Mouse (Mus musculus): Measurements from ENCODE around the gene Slc25a41. TPM values are rescaled to one million over a fixed set of nuclear protein-coding genes. Genes with fewer than 3 reads are reported as not detected.

Gene Slc25a41
- polyA plus RNA-seq (2021; fragmentation: Nextera tagmentation), result not detected in 2 replicates
- long read RNA-seq, experiment 1, result 0 reads
- long read RNA-seq, experiment 2, result 0 reads

DNA sequence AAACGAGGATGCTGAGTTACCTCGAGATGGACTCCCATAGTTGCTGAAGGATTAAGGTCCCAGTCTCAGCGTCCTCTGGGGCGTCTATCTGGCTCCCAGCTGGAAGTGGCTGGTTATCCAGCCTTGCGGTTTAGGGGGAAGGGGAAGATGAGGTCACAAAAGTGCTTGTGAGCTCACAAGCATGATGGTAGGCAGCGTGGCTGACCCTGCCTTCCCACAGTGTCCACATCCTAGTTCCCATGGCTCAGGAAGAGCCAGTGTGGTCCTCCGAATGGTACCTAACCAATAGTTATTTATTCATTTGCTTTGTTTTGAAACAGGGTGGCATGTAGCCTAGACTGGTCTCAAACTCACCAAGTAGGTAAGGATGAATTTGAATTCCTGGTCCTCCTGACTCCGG is at the start of gene Slc25a41:
TSS of gene Slc25a41 (minus strand) at position 101 of the 400 bp plus-strand sequence.

DNA sequence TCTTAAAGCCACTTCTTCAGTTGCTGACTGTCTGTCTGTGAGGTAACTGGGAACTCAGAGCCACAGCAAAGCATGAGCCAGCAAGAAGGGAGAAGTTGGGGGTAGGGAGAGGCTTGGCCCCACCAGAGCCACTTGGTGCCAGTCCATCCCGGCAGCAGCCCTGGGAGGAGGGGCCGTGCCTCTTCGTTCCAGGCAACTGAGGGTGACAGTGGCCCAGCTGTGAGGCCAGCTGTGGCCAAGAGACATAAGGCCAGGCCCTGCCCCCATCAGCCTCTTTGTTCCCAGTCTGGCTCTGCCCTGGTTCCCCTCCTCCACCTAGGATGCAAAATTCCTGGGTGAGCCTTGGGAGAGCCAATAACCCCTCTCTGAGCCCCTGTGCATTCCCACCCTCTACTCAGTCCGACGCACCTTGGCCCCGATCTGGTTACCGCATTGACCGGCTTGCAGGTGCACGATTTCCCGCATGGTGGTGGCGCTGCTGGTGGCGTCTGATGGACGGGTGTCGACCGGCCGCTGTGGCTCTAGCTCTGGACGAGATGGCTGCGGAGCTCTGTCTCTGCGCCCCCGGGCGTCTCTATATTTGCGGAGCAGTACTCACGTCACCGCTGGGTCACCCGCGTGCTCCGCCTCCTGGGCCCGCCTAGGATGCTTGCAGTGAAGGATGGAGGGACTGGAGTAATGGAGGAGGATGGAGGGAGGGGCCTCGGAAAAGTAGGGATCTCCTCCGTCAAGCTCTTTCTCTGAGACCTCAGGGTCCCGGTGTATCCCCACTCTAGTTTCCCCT is 45.8 kb upstream of the Slc25a41 start, which contains the start of gene Tubb4a:
TSS of gene Tubb4a (minus strand) at position 734 of the 784 bp plus-strand sequence.

GRCm38 (mm10) chr17:57078336-57078735 is 36.9 kb upstream of the Slc25a41 start, which contains the start of gene Dennd1c:
Gene Dennd1c, minus strand, starts transcription at chr17:57078514.

GRCm38 (mm10) chr17:57059486-57059977 is 18.1 kb upstream of the Slc25a41 start, which contains the start of gene Slc25a23:
Gene Slc25a23, minus strand, starts transcription at chr17:57059863.

GRCm38 (mm10) chr17:57058891-57059485 is 17.5 kb upstream of the Slc25a41 start, which contains the start of gene Crb3:
Gene Crb3, plus strand, starts transcription at chr17:57059105.

DNA sequence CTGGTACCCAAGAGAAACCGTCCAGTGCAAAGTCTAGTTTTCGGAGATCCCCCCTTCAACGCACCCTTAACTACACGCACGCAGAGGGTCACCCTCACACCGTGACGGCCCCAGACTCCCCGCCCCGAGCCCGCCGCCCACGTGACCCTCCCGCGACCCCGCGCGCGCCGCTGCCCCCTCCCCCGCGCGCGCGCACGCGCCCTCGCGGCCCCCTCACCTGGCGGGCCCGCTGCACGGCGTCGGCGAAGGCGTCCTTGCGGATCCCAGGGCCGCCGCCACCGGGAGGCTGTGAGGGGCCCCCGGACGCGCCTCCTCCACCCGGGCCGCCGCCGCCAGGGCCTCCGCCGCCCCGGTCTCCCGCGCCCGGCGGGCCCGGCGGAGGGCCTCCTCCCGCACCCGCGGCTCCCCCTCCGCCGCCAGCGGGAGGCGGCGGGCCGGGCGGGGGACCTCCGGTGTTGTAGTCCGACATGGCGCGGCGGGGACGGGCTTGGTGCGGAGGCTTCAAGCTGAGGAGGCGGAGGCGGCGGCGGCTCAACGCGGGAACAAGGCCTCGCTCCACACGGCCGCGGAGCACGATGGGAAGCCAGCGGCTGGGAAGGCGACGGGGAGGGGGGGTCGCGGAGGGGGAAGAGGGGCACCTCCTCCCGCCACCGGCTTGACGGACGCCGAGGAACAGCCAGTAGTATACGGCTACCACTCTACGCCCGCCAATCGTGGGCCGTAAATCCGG is 10.4 kb downstream of the Slc25a41 start, which contains the start of gene Khsrp:
TSS of gene Khsrp (minus strand) at position 592 of the 730 bp plus-strand sequence.

GRCm38 (mm10) chr17:57011236-57012141 is 30.0 kb downstream of the Slc25a41 start, which contains the start of the genes Gtf2f1 and Gm17949:
Gene Gtf2f1, minus strand, starts transcription at chr17:57011288.
Gene Gm17949, plus strand, starts transcription at chr17:57011469.

DNA sequence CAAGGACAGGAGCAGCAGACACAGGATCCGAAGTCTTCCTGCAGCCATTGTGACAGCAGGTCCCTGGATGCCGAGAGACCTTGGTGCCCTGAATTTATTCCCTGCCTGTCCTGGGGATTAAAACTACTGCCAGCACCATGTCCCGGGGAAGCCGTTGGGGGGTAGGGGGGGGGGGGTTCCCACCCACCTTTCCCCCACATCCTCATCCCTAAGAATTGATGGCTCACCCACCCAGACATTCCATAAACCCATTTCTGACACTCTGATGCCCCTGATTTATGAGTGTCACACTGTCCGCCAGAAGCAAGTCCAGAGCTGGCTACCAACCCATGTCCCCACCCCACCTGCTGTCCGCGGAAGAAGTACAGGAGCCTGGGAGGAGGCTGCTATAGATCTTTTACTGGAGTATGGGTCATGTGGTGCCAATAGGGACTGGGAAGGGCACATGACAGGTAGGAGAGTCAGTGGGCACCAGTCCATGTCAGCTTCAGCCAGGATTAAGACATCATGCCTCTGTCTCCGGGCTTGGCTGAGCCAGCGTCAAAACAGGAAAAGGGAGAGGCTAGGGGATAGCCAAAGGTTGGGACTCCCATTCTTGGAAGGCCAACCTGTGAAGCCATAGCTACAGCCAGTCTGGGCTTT is 41.4 kb downstream of the Slc25a41 start, which contains the start of gene Pspn:
TSS of gene Pspn (minus strand) at position 51 of the 642 bp plus-strand sequence.

GRCm38 (mm10) chr17:56997029-56997667 is 44.3 kb downstream of the Slc25a41 start, which contains the start of gene Alkbh7:
Gene Alkbh7, plus strand, starts transcription at chr17:56997339.

GRCm38 (mm10) chr17:56990115-56990746 is 51.2 kb downstream of the Slc25a41 start, which contains the start of gene Clpp:
Gene Clpp, plus strand, starts transcription at chr17:56990305.

Other genes with a start within 250 kb of the Slc25a41 start
- gene Rfx2, start 210.6 kb downstream of the Slc25a41 start, polyA plus RNA-seq (2021; fragmentation: Nextera tagmentation), result 1.0 and 1.1 TPM in 2 replicates
- gene Acsbg2, start 167.2 kb downstream of the Slc25a41 start, polyA plus RNA-seq (2021; fragmentation: Nextera tagmentation), result not detected in 2 replicates
- 0.07 and 0.13 TPM in 2 replicates for gene 1700061G19Rik, start 166.2 kb downstream of the Slc25a41 start, polyA plus RNA-seq (2021; fragmentation: Nextera tagmentation)
- 4.6 and 11.4 TPM in 2 replicates for gene Mllt1, start 106.2 kb downstream of the Slc25a41 start, polyA plus RNA-seq (2021; fragmentation: Nextera tagmentation)
- gene Acer1, start 59.5 kb downstream of the Slc25a41 start, polyA plus RNA-seq (2021; fragmentation: Nextera tagmentation), result not detected in 2 replicates
- gene Clpp, start 51.3 kb downstream of the Slc25a41 start, polyA plus RNA-seq (2021; fragmentation: Nextera tagmentation), result 172 and 205 TPM in 2 replicates
- 62.5 and 64.6 TPM in 2 replicates for gene Alkbh7, start 44.3 kb downstream of the Slc25a41 start, polyA plus RNA-seq (2021; fragmentation: Nextera tagmentation)
- gene Pspn, start 41.6 kb downstream of the Slc25a41 start, polyA plus RNA-seq (2021; fragmentation: Nextera tagmentation), result not detected in 2 replicates
- 63.0 and 79.7 TPM in 2 replicates for gene Gtf2f1, start 30.4 kb downstream of the Slc25a41 start, polyA plus RNA-seq (2021; fragmentation: Nextera tagmentation)
- not detected in 2 replicates for gene Gm17949, start 30.2 kb downstream of the Slc25a41 start, polyA plus RNA-seq (2021; fragmentation: Nextera tagmentation)
- gene Khsrp, start 10.1 kb downstream of the Slc25a41 start, polyA plus RNA-seq (2021; fragmentation: Nextera tagmentation), result 3.1 and 6.7 TPM in 2 replicates
- gene Crb3, start 17.5 kb upstream of the Slc25a41 start, polyA plus RNA-seq (2021; fragmentation: Nextera tagmentation), result 1.4 and 1.5 TPM in 2 replicates
- 31.3 and 177 TPM in 2 replicates for gene Slc25a23, start 18.2 kb upstream of the Slc25a41 start, polyA plus RNA-seq (2021; fragmentation: Nextera tagmentation)
- 0.29 and 0.58 TPM in 2 replicates for gene Dennd1c, start 36.9 kb upstream of the Slc25a41 start, polyA plus RNA-seq (2021; fragmentation: Nextera tagmentation)
- 603 and 657 TPM in 2 replicates for gene Tubb4a, start 46.1 kb upstream of the Slc25a41 start, polyA plus RNA-seq (2021; fragmentation: Nextera tagmentation)
- gene Tnfsf9, start 63.7 kb upstream of the Slc25a41 start, polyA plus RNA-seq (2021; fragmentation: Nextera tagmentation), result 0.77 and 0.92 TPM in 2 replicates
- gene Cd70, start 108.1 kb upstream of the Slc25a41 start, polyA plus RNA-seq (2021; fragmentation: Nextera tagmentation), result 0.33 and 0.42 TPM in 2 replicates
- gene Tnfsf14, start 152.5 kb upstream of the Slc25a41 start, polyA plus RNA-seq (2021; fragmentation: Nextera tagmentation), result not detected in 2 replicates
- gene C3, start 186.5 kb upstream of the Slc25a41 start, polyA plus RNA-seq (2021; fragmentation: Nextera tagmentation), result 0.19 and 0.49 TPM in 2 replicates
- gene Gpr108, start 206.8 kb upstream of the Slc25a41 start, polyA plus RNA-seq (2021; fragmentation: Nextera tagmentation), result 23.5 TPM in 2 replicates
- gene Trip10, start 207.8 kb upstream of the Slc25a41 start, polyA plus RNA-seq (2021; fragmentation: Nextera tagmentation), result 3.4 and 3.6 TPM in 2 replicates
- gene Vav1, start 237.4 kb upstream of the Slc25a41 start, polyA plus RNA-seq (2021; fragmentation: Nextera tagmentation), result 1.8 TPM in 2 replicates